Mouse (Mus musculus) heart, postnatal 14 days (tissue): ENCODE results near the gene Prkci. TPM values are rescaled to one million over a fixed set of nuclear protein-coding genes. Genes with fewer than 3 reads are reported as not detected.

ENCODE experiments used
- DNase-seq, 2 experiments: peaks; one replicate each; pipeline ENCODE4 v3.0.0; 2021 to 2022
- intact Hi-C: fragments of 180-260 bp; cut with DNase I; formaldehyde crosslinking; loops from one replicate; pipeline ENCODE4 v1.15.1; 2025
- total RNA-seq, 2 experiments: library from RNA; stranded (reverse); gene quantifications; 2 replicates each; pipeline ENCODE4 v1.2.3; 2021

Gene Prkci
- total RNA-seq, 2 experiments from 2014 or later, result 17.6 to 18.0 TPM

GRCm38 (mm10) chr3:31079450-31079849 is 83.9 kb downstream of the Prkci start:
- intact Hi-C loops, result no loop called here
- DNase-seq, result peak in 1 of 2 experiments; percentile 46

GRCm38 (mm10) chr3:31080791-31081502 is 85.4 kb downstream of the Prkci start:
- no peak for DNase-seq
- intact Hi-C loops, result no loop called here

GRCm38 (mm10) chr3:31082838-31083506 is 87.4 kb downstream of the Prkci start:
- DNase-seq, result no peak
- intact Hi-C loops, result no loop called here

GRCm38 (mm10) chr3:31083507-31084245 is 88.1 kb downstream of the Prkci start:
- DNase-seq, result peak; percentile 20 to 47
- intact Hi-C loops, result no loop called here

GRCm38 (mm10) chr3:31085000-31085399 is 89.5 kb downstream of the Prkci start:
- intact Hi-C loops, result no loop called here
- no peak for DNase-seq

GRCm38 (mm10) chr3:31088789-31089775 is 93.5 kb downstream of the Prkci start:
- intact Hi-C loops, result no loop called here
- no peak for DNase-seq

GRCm38 (mm10) chr3:31089956-31090355 is 94.4 kb downstream of the Prkci start:
- intact Hi-C loops, result no loop called here
- DNase-seq, result no peak

- intact Hi-C loops, result loop anchor here (2.0 kb wide), 1 partner anchor 36 kb away; no protein-coding TSS in a partner anchor
- peak in 1 of 2 experiments; percentile 33 for DNase-seq
Measured at GRCm38 (mm10) chr3:31093196-31093595, 97.6 kb downstream of the Prkci start.

- intact Hi-C loops, result loop anchor here (2.0 kb wide), 1 partner anchor 37 kb away; no protein-coding TSS in a partner anchor
- peak; percentile 73 to 80 for DNase-seq
Measured at GRCm38 (mm10) chr3:31093627-31094351, 98.2 kb downstream of the Prkci start.

- intact Hi-C loops, result loop anchor here (5.0 kb wide), 1 partner anchor 43 kb away; no protein-coding TSS in a partner anchor
- peak; percentile 95 to 96 for DNase-seq
Measured at GRCm38 (mm10) chr3:31094531-31095178, 99.1 kb downstream of the Prkci start, which contains the start of gene Skil. Gene Skil (plus strand): TSS chr3:31095058.

- DNase-seq, result no peak
- intact Hi-C loops, result loop anchor here (5.0 kb wide), 1 partner anchor 42 kb away; no protein-coding TSS in a partner anchor
Measured at GRCm38 (mm10) chr3:31095179-31095490, 99.6 kb downstream of the Prkci start.

- DNase-seq, result peak; percentile 51
- intact Hi-C loops, result loop anchor here (5.0 kb wide), 1 partner anchor 42 kb away; no protein-coding TSS in a partner anchor
Measured at GRCm38 (mm10) chr3:31095491-31096154, 100.1 kb downstream of the Prkci start.

- intact Hi-C loops, result loop anchor here (5.0 kb wide), 1 partner anchor 41 kb away; no protein-coding TSS in a partner anchor
- DNase-seq, result no peak
Measured at GRCm38 (mm10) chr3:31096155-31097101, 100.9 kb downstream of the Prkci start.

GRCm38 (mm10) chr3:31097102-31097720 is 101.7 kb downstream of the Prkci start:
- DNase-seq, result no peak
- intact Hi-C loops, result loop anchor here (5.0 kb wide), 1 partner anchor 40 kb away; no protein-coding TSS in a partner anchor

- intact Hi-C loops, result loop anchor here (5.0 kb wide), 1 partner anchor 39 kb away; no protein-coding TSS in a partner anchor
- no peak for DNase-seq
Measured at GRCm38 (mm10) chr3:31097976-31098375, 102.4 kb downstream of the Prkci start.

- no peak for DNase-seq
- intact Hi-C loops, result loop anchor here (5.0 kb wide), 1 partner anchor 39 kb away; no protein-coding TSS in a partner anchor
Measured at GRCm38 (mm10) chr3:31098556-31098955, 103.0 kb downstream of the Prkci start.
